Mouse (Mus musculus) heart, embryonic 16.5 days (tissue): ENCODE results near the gene Zg16. TPM values are rescaled to one million over a fixed set of nuclear protein-coding genes. Genes with fewer than 3 reads are reported as not detected.

ENCODE experiments used
- ATAC-seq: fragments of 200-750 bp; cut with Nextera tagmentation; replicated peaks from 2 replicates; pipeline ENCODE4 v1.8.0; 2017; ENCODE audit warnings: moderate number of reproducible peaks; ENCODE audit not compliant: insufficient read depth, low FRiP score; ENCODE audit errors: extremely low read depth
- H3K27ac ChIP-seq: fragments of 300-500 bp; sonication (generic); 2 replicates; pipeline ENCODE4 v1.5.1; 2014; ENCODE audit warnings: mild to moderate bottlenecking, low read length, control low read depth, moderate library complexity
- H3K27me3 ChIP-seq: fragments of 300-500 bp; sonication (generic); 2 replicates; pipeline ENCODE4 v1.6.1; 2014; ENCODE audit warnings: low read length, mixed read lengths; ENCODE audit not compliant: control insufficient read depth, insufficient read depth
- H3K36me3 ChIP-seq: fragments of 300-500 bp; sonication (generic); 2 replicates; pipeline ENCODE4 v1.6.1; 2014; ENCODE audit not compliant: control insufficient read depth, insufficient read depth
- H3K4me1 ChIP-seq: fragments of 300-500 bp; sonication (generic); 2 replicates; pipeline ENCODE4 v1.6.1; 2014; ENCODE audit warnings: low read length, mixed read lengths; ENCODE audit not compliant: control insufficient read depth, insufficient read depth
- H3K4me2 ChIP-seq: fragments of 300-500 bp; sonication (generic); 2 replicates; pipeline ENCODE4 v1.6.1; 2014; ENCODE audit warnings: low read depth, mild to moderate bottlenecking, control low read depth, low read length
- H3K4me3 ChIP-seq: fragments of 300-500 bp; sonication (generic); 2 replicates; pipeline ENCODE4 v1.5.1; 2014; ENCODE audit warnings: mild to moderate bottlenecking, control low read depth, low read length
- H3K9ac ChIP-seq: fragments of 300-500 bp; sonication (generic); 2 replicates; pipeline ENCODE4 v1.6.1; 2014; ENCODE audit warnings: low read length, control low read depth
- H3K9me3 ChIP-seq: fragments of 300-500 bp; sonication (generic); replicated peaks from 2 replicates; pipeline ENCODE4 v1.6.1; 2016; ENCODE audit warnings: low read length; ENCODE audit not compliant: control insufficient read depth
- WGBS: fragments of 180-500 bp; shearing (Covaris S2); extraction: QIAGEN DNeasy Blood & Tissue Kit; methylation state at CpG from one replicate; pipeline ENCODE4 v1.1.7; 2014; 5-methylcytosine and 5-hydroxymethylcytosine counted together
- polyA plus RNA-seq: library from polyadenylated mRNA; unstranded; fragments of >200 nt; fragmentation: Nextera tagmentation; extraction: Ambion mirVana; gene quantifications from 2 replicates; pipeline ENCODE4 v1.2.1, GENCODE M21; 2015

Gene Zg16
- polyA plus RNA-seq, 1 experiment from 2014 or later = 18.3 TPM

DNA sequence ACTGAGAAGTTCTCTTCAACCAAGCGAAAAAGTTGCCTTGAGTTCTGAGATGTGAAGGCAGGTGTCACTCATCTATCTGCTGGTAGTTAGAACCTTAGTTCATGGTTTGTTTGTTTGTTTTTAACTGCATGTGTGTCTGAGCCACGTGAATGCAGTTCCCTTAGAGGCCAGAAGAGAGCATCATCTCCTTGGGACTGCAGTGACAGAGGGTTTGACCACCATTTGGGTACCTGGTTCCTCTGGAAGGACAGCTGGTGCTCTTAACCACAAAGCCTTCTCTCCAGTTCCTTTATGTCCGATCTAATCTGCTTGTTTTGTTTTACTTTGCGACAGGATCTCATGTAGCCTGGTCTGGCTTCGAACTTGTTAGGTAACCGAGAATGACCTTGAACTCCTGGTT lies 21.6 kb downstream of the Zg16 start:
- no peaks in the 10 kb centered on the region; the same call in 1 of the 2 replicates for H3K9me3 ChIP-seq
- no peak overlapping the region for H3K4me2 ChIP-seq
- no peak for ATAC-seq
- no peak overlapping the region for H3K27ac ChIP-seq
- H3K9ac ChIP-seq = no peak overlapping the region
- WGBS = 82% methylated on average over 6 of the region's 6 CpGs
- H3K4me3 ChIP-seq = no peak overlapping the region
- H3K36me3 ChIP-seq = no peaks in the 10 kb centered on the region
- H3K27me3 ChIP-seq = no peaks in the 10 kb centered on the region
- H3K4me1 ChIP-seq = no peaks in the 10 kb centered on the region

DNA sequence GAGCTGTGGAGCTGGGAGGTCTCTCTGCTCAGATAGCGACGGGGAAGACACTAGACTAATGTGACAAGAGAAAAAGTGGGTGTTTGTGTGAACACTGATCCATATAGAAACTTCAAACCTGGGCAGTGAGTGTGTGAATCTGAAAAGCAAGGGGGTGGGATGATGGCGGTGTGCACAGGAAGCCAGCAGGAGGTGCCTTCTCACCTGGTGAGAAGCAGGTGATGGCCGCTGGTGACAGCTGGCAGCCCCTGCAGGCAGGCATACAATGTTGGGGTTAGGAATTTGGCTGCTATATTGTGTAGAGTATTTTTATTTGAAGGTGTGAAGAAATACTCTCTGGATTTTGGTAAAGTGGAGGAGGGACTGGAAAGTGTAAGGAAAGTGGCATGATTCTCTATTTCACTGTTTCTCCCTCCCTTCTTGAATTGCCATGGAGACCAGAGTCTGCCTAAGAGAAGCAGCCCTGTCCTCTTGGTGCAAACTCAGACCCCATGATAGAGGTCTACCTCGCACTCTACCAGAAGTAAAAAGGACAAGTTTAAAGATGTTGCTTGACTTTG lies 32.0 kb downstream of the Zg16 start:
- no peak for ATAC-seq

DNA sequence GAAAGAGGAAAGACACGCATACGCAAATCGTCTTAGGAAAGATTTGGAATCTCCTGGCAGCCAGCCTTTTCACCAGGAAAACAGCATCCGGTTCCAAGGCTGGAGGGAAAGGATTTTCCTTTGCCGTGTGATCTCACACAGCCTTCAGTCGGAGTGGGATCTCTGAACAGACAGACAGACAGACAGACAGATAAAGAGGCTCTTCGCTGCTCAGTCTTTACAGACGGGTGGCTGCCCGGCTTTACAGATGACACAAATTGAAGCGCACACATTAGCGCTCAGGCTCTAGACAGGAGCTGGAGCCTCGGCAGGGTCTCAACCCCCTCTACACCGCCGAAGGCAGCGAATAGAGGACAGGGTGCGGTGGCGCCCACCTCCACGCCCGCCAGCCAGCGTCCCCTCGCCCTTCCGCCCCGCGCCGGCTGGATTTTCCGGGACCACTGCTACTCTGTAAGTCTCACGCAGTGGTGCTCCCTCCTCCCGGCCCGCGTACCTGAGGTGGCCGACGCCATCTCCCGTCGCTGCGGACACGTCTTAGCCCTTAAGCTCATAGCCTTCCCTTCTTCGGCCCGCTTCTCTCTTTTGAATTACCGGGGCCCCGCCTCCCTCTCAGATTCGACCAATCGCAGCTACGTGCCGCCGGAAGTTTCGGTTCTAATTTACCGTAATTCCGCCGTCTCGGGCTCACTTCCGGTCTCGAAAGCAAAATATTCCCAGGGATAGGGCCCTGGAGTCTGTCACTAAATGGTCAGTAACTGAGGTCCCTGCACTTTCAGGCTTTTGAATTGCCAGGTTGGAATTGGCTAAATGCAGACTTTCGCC lies 45.1 kb downstream of the Zg16 start, which contains the start of gene Kif22:
Gene Kif22 (minus strand): TSS at position 621 of the 822 bp plus-strand sequence.
- no peaks in the 10 kb centered on the region for H3K9me3 ChIP-seq
- H3K27me3 ChIP-seq = no peaks in the 10 kb centered on the region
- H3K4me2 ChIP-seq = peak within 1 kb of the TSS; percentile 85
- peak within 1 kb of the TSS; percentile 82 for H3K27ac ChIP-seq
- peak within 1 kb of the TSS; percentile 95 for H3K9ac ChIP-seq
- peak; percentile 91 for ATAC-seq
- WGBS = under 1% methylated on average over 53 of the region's 53 CpGs
- peaks cover 15% of the 10 kb centered on the region for H3K4me1 ChIP-seq
- peak within 1 kb of the TSS; percentile 97 for H3K4me3 ChIP-seq
- H3K36me3 ChIP-seq = peaks cover 11% of the 10 kb centered on the region; the same call in 1 of the 2 replicates

More for the DNA sequence above, 32.0 kb downstream of the Zg16 start:
- whole genome bisulfite sequencing = 57% methylated on average over 5 of the region's 5 CpGs
- Histone ChIP-seq H3K27me3 (no peaks in the 10 kb centered on the region), H3K4me3 (no peak overlapping the region), H3K36me3 (no peaks in the 10 kb centered on the region), H3K4me2 (no peak overlapping the region), H3K9me3 (no peaks in the 10 kb centered on the region), H3K9ac (no peak overlapping the region), H3K4me1 (no peaks in the 10 kb centered on the region), H3K27ac (no peak overlapping the region)

DNA sequence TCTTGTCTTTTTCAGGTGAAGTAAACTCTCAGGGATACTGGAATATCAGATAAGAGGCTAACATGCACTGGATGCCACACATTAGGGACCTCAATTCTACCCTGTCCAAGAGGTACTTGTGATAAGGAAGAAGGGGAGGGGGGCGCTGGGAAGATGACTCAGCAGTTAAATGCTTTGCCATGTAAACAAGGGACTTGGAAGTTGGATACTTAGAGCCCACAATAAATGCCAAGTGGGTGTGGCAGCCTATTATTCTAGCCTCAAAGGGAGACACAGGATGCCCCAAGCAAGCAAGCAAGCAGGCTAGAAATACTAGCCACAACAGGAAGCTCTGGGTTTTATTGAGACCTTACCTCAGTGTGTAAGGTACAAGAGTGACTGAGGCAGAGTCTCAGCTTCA lies 55.9 kb downstream of the Zg16 start:
- H3K27me3 ChIP-seq = no peaks in the 10 kb centered on the region
- no peak overlapping the region for H3K9ac ChIP-seq
- no peak overlapping the region for H3K27ac ChIP-seq
- no peak overlapping the region for H3K4me2 ChIP-seq
- H3K4me1 ChIP-seq = peaks cover 7% of the 10 kb centered on the region
- 60% methylated on average over 1 of the region's 1 CpGs for WGBS
- ATAC-seq = no peak
- H3K9me3 ChIP-seq = no peaks in the 10 kb centered on the region
- no peak overlapping the region for H3K4me3 ChIP-seq
- peaks cover 55% of the 10 kb centered on the region for H3K36me3 ChIP-seq

DNA sequence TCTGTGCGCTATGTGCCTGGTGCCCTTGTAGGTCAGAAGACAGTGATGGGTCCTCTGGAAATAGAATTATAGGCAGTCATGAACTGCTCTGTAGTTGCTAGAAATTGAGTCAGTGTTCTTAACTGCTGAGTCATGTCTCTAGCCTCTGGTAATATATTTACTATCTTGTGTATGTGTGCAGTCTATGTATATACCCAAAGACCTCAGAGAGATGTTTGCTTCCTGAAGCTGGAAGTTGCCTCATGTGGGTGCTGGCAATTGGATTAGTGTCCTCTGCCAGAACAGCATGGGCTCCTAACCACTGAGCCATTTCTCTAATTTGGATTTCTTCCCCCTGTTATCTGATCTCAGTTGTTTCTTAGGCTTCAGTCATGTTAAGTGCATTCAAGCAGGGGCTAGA lies 57.0 kb downstream of the Zg16 start:
- H3K4me3 ChIP-seq = no peak overlapping the region
- peaks cover 51% of the 10 kb centered on the region for H3K36me3 ChIP-seq
- no peak overlapping the region for H3K4me2 ChIP-seq
- no peaks in the 10 kb centered on the region for H3K9me3 ChIP-seq
- no peak for ATAC-seq
- H3K27me3 ChIP-seq = no peaks in the 10 kb centered on the region
- H3K4me1 ChIP-seq = peaks cover 7% of the 10 kb centered on the region
- WGBS = 100% methylated on average over 1 of the region's 1 CpGs
- no peak overlapping the region for H3K27ac ChIP-seq
- no peak overlapping the region for H3K9ac ChIP-seq

DNA sequence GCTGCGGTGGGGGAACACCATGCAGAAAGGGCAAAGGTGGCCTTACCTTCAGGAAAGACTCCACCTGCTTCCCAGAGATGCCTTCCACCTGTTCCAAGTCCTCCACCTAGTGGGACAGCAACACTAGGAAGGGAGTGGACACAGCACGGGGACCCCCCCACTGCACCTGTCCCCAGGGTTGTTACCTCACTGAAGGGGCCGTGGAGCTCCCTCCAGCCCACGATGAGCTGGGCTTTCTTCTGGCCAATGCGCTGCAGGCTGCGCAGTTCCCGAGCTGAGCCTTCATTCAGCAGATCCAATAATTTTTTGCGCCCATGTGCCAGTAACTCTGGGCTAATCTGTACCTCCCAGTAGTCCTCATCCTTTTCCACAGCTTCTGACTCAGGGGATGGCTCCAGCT lies 59.2 kb downstream of the Zg16 start:
- Histone ChIP-seq H3K4me2 (peak overlapping the region; percentile 81), H3K9me3 (no peaks in the 10 kb centered on the region), H3K36me3 (peaks cover 41% of the 10 kb centered on the region), H3K9ac (peak overlapping the region; percentile 99), H3K4me3 (peak overlapping the region; percentile 94), H3K27ac (peak overlapping the region; percentile 100), H3K4me1 (peaks cover 27% of the 10 kb centered on the region), H3K27me3 (no peaks in the 10 kb centered on the region)
- no peak for ATAC-seq
- WGBS = 59% methylated on average over 8 of the region's 8 CpGs

DNA sequence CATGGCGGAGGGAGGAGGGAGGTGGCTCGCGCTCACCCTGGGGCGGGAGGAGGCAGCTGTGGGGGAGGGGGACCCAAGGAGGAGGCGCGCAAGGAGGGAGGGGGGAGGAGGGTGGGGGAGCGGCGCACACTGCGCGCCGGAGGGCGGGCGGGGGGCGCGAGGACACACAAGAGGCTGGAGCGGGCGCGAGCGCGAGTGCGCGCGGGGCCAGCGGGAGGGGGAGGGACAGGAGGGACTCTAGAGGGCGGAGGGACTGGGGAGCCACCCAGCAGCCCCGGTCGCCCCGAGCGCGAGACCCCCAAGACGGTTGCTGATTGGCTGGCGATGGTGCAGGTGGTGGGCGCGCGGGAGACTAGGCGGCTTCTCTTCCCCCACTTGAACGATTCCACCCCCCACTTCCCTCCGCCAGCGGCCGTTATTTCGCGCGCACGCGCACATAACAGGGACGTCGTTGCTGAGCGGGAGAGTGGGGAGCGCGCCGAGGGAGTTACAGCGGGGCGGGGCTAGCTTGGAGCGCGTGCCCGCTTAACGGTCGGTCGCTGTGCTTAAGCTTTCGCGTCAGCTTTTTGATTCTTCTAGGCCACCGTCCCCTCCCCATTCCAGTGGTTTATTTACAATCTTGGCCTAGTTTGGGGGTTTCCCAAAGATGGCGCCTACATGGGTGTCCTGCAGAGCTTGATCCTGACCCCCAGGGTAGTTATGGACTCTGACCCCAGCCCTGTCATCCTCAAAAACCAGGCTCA lies 60.0 kb downstream of the Zg16 start, which contains the start of gene Maz:
Gene Maz (minus strand): TSS at position 54 of the 743 bp plus-strand sequence.
- H3K36me3 ChIP-seq = peaks cover 41% of the 10 kb centered on the region
- H3K4me1 ChIP-seq = peaks cover 32% of the 10 kb centered on the region
- H3K4me2 ChIP-seq = peak within 1 kb of the TSS; percentile 92
- under 1% methylated on average over 61 of the region's 63 CpGs for WGBS
- peak within 1 kb of the TSS; percentile 99 for H3K9ac ChIP-seq
- H3K27ac ChIP-seq = peak within 1 kb of the TSS; percentile 100
- no peaks in the 10 kb centered on the region for H3K9me3 ChIP-seq
- peak within 1 kb of the TSS; percentile 94 for H3K4me3 ChIP-seq
- H3K27me3 ChIP-seq = no peaks in the 10 kb centered on the region
- ATAC-seq = peak; percentile 87

DNA sequence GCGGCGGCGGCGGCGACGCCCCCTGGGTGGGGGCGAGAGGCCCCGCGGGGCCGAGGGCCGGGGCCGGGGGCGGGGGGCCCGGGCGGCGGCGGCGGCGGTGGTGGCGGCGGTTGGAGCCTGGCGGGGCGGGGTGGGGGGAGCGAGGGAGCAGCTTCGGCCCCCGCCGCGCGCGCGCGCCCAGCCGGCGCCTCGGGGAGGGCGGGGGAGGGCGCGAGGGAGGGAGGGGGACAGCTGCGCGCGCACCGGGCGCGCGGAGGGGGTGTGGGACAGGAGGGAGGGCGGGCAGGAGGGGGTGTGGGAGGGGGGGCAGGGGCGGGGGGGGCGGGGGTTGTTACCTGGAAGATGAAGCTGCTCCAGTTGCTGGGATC lies 60.5 kb downstream of the Zg16 start:
- H3K36me3 ChIP-seq = peaks cover 38% of the 10 kb centered on the region
- H3K4me3 ChIP-seq = peak overlapping the region; percentile 94
- H3K27me3 ChIP-seq = no peaks in the 10 kb centered on the region
- peak overlapping the region; percentile 92 for H3K4me2 ChIP-seq
- peak overlapping the region; percentile 100 for H3K27ac ChIP-seq
- H3K9me3 ChIP-seq = no peaks in the 10 kb centered on the region
- peaks cover 37% of the 10 kb centered on the region for H3K4me1 ChIP-seq
- ATAC-seq = no peak; the same call in 1 of the 2 replicates
- peak overlapping the region; percentile 99 for H3K9ac ChIP-seq
- no CpG with 5 or more reads among the region's 48 CpGs for WGBS
